Mouse (Mus musculus) megakaryocyte, embryonic 14.5 days (primary cell): ENCODE measurements around the gene Gfer. TPM values are rescaled to one million over a fixed set of nuclear protein-coding genes. Genes with fewer than 3 reads are reported as not detected.

ENCODE experiments used
- H3K27me3 ChIP-seq: replicated peaks from 2 replicates; pipeline ENCODE3; 2012; ENCODE audit warnings: inconsistent platforms
- H3K36me3 ChIP-seq: replicated peaks from 2 replicates; pipeline ENCODE3; 2012; ENCODE audit warnings: low read length, inconsistent platforms, mixed read lengths
- H3K4me1 ChIP-seq: 2 replicates; pipeline ENCODE4 v1.6.1; 2012; ENCODE audit warnings: inconsistent platforms
- H3K4me3 ChIP-seq: replicated peaks from 2 replicates; pipeline ENCODE3; 2012; ENCODE audit warnings: moderate library complexity, mild to moderate bottlenecking, inconsistent platforms
- H3K9me3 ChIP-seq: 2 replicates; pipeline ENCODE4 v1.6.1; 2012; ENCODE audit warnings: inconsistent platforms
- FLI1 ChIP-seq: IDR thresholded peaks from 2 replicates; pipeline ENCODE4 v1.6.1; 2012; ENCODE audit warnings: low read length, inconsistent platforms, mixed read lengths
- GATA1 ChIP-seq: IDR thresholded peaks from 3 replicates; pipeline ENCODE4 v1.6.1; 2012; ENCODE audit warnings: mixed read lengths, low read length, inconsistent platforms, borderline replicate concordance
- polyA plus RNA-seq: library from polyadenylated mRNA; stranded (reverse); fragments of >175 nt; gene quantifications from 2 replicates; pipeline ENCODE4 v1.2.3, GENCODE M21; 2012; ENCODE audit warnings: low replicate concordance; ENCODE audit not compliant: insufficient read depth

The Gfer gene
- polyA plus RNA-seq, 1 experiment = 47.3 TPM

DNA sequence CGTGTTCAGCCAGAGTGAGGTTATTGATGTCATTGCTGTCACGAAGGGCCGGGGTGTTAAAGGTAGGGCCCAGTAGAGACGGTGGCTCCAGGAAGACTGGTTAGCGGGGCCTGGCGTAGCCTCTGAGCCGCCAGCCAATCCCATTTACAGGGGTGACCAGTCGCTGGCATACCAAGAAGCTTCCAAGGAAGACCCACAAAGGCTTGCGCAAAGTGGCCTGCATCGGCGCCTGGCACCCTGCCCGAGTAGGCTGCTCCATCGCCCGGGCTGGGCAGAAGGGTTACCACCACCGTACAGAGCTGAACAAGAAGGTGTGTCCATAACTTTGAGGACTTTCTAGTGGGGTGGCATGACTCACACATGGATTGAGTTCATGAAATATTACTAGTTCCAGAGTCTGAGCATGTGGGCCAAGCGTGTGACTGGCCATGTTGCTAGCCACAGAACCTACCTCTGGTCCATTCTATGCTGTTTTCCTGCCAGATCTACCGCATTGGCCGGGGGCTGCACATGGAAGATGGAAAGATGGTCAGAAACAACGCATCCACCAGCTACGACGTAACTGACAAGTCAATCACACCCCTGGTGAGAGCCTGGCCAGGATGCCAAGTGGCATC lies 37.6 kb upstream of the Gfer start:
- no peaks in the 10 kb centered on the region for H3K36me3 ChIP-seq
- peaks cover 2% of the 10 kb centered on the region for H3K27me3 ChIP-seq
- H3K9me3 ChIP-seq = no peaks in the 10 kb centered on the region
- H3K4me1 ChIP-seq = peaks cover 52% of the 10 kb centered on the region
- TF ChIP-seq FLI1 (no peak), GATA1 (no peak)
- H3K4me3 ChIP-seq = no peak overlapping the region

DNA sequence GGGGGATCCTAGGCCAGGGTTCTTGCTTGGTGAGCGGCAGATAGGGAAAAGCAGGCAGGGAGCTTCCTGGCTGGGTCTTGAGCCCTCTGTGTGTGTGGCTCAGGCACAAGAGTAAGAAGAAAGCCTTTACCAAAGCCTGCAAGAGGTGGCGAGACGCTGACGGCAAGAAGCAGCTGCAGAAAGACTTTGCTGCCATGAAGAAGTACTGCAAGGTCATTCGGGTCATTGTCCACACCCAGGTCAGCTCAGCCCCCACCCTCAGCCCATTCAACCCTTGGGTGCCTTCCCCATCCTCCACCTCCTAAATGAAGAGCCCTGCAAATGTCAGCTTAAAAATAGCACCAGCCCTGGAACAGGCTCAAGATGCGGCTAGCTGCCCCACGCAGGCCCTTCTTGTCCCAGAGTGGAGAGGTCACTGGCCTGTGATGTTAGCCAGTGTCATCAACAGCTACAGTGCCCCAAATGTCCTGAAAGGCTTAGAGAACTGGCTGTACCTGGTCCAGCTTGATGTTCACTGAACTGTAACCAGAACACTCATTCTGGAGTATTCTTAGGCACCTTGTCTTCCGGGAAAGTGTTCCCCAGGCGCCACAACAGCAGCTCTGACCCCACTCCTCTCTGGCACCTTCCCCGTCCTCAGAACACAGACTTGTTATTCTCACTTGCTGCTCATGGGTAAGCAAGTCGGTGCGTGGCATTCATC lies 36.4 kb upstream of the Gfer start:
- TF ChIP-seq FLI1 (no peak), GATA1 (no peak)
- H3K36me3 ChIP-seq = no peaks in the 10 kb centered on the region
- H3K4me3 ChIP-seq = no peak overlapping the region
- H3K9me3 ChIP-seq = no peaks in the 10 kb centered on the region
- H3K27me3 ChIP-seq = peaks cover 5% of the 10 kb centered on the region
- peaks cover 52% of the 10 kb centered on the region for H3K4me1 ChIP-seq

DNA sequence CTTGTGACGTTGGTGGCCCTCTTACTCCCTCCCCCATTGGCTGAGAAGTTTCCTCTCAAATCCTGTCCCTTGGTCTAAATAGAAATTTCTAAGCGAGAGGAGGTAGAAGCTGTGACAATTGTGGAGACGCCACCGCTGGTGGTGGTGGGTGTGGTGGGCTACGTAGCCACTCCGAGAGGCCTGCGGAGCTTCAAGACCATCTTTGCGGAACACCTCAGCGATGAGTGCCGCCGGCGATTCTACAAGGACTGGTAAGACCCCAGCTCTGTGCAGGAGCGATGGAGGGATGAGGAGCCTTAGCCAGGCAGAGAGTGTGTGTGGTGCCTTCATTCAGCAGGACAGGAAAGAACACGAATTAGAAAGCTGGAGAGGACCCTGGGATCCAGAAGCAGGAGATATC lies 34.8 kb upstream of the Gfer start:
- Histone ChIP-seq H3K9me3 (no peaks in the 10 kb centered on the region), H3K36me3 (no peaks in the 10 kb centered on the region), H3K4me3 (no peak overlapping the region), H3K27me3 (peaks cover 5% of the 10 kb centered on the region), H3K4me1 (peaks cover 40% of the 10 kb centered on the region)
- TF ChIP-seq GATA1 (no peak), FLI1 (no peak)

DNA sequence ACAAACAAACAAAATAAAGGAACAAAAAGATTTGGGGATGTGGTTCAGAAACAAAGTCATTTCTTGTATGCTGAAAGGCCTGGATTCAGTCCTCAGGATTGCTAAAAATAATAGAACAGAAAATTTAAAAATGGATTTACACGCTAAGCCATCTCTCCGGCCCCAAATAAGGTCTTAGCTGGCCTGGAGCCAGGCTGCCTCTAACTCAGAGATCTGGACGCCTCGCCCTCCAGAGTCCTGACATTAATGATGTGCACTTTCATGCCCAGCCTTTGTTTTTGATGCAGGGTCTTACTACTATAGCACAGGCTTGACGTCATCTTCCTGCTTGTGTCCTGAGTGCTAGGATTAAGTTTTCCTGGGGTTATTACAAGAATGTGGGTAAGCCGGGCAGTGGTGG lies 33.1 kb upstream of the Gfer start:
- Histone ChIP-seq H3K27me3 (peaks cover 5% of the 10 kb centered on the region), H3K36me3 (no peaks in the 10 kb centered on the region), H3K4me3 (no peak overlapping the region), H3K9me3 (no peaks in the 10 kb centered on the region), H3K4me1 (peaks cover 35% of the 10 kb centered on the region)
- no peak for TF ChIP-seq FLI1
- no peak for TF ChIP-seq GATA1

DNA sequence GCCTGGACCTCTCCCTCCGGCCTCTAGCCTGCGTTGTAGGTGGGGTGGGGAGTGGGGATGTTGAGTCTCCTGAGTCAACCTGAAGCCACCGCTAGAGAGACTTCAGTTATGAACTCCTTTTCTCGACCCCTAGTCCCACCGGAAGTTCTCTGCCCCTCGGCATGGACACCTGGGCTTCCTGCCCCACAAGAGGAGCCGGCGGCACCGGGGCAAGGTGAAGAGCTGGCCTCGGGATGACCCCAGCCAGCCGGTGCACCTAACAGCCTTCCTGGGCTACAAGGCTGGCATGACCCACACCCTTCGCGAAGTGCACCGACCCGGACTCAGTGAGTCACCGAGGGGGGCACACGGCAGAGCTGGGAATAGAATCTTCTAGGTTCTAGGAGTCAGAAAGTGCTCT lies 32.2 kb upstream of the Gfer start:
- no peaks in the 10 kb centered on the region for H3K36me3 ChIP-seq
- TF ChIP-seq FLI1 (no peak), GATA1 (no peak)
- H3K27me3 ChIP-seq = peaks cover 5% of the 10 kb centered on the region

DNA sequence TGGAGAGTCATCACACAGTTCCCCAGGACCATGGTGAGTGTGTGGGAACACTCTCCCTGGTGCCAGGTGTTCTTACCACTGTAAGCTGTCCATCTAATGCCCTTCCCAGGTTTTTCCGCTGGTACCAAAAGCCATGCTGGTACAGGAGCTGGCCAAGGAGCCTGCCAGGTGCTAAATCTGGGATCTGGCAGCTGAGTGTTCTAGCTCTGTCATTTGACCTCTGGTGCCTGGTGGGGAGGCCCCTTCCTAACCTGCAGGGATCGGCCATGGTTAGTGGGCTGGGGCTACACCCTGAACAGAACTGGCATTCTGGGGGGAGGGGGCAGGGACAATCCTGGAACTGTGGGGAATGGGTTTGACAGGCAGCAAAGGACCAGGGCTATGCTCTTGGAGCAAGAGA lies 31.7 kb upstream of the Gfer start, which contains the start of gene Rpl3l:
Gene Rpl3l (plus strand): TSS at position 203 of the 400 bp plus-strand sequence.
- Histone ChIP-seq H3K36me3 (peaks cover under 1% of the 10 kb centered on the region), H3K4me1 (peaks cover 45% of the 10 kb centered on the region), H3K9me3 (no peaks in the 10 kb centered on the region), H3K4me3 (no peak within 1 kb of the TSS), H3K27me3 (peaks cover 5% of the 10 kb centered on the region)
- no peak for TF ChIP-seq GATA1
- TF ChIP-seq FLI1 = no peak

More for the DNA sequence above, 32.2 kb upstream of the Gfer start:
- Histone ChIP-seq H3K4me1 (peaks cover 41% of the 10 kb centered on the region), H3K9me3 (no peaks in the 10 kb centered on the region), H3K4me3 (no peak overlapping the region)

DNA sequence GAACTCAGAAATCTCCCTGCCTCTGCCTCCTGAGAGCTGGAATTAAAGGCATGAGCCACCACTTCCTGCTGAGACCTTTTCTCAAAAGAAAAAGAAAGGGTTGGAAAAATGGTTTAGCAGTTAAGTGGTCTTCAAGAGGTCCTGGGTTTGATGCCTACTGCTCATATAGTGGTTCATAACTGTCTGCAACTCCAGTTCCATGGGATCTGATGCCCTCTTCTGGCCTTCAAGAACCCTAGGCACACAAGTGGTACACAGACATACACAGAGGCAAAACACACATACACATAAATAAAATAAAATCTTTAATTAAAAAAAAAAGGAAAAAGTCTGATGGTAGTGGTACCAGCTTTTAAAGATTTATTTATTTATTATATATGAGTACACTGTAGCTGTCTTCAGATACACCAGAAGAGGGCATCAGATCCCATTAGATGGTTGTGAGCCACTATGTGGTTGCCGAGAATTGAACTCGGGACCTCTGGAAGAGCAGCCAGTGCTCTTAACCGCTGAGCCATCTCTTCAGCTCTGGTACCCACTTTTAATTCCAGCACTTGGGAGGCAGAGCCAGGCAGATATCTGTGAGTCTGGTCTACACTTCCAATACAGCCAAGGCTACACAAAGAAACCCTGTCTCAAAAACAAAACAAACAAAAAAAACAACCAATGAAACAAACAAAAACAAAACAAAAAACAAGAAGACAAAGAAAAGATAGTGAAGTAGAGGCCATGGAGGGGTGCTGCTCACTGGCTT lies 29.9 kb upstream of the Gfer start:
- peaks cover 51% of the 10 kb centered on the region for H3K4me1 ChIP-seq
- peaks cover 16% of the 10 kb centered on the region for H3K36me3 ChIP-seq
- no peaks in the 10 kb centered on the region for H3K9me3 ChIP-seq
- H3K27me3 ChIP-seq = peaks cover 4% of the 10 kb centered on the region
- H3K4me3 ChIP-seq = no peak overlapping the region
- TF ChIP-seq FLI1 = no peak
- no peak for TF ChIP-seq GATA1

DNA sequence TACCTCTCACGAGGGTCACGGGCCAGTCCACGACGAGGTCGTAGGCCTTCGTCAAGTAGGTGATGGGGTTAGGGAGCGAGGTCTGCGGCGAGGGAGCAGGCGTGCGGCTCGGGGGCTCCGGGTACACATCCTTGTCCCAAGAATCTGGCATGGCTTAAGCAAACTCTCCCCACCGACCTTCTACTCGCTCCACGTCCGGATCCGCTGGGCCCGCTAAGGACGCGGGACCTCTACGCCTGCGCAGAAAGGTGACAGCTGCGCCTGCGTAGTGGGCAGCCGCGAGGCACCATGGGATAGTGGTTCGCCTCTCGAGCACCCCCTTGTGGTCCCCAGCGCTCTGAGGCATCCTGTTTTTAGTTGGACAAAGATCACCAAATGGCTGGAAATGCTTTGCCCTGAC lies 28.2 kb upstream of the Gfer start, which contains the start of gene Ndufb10:
Gene Ndufb10 (minus strand): TSS at position 295 of the 400 bp plus-strand sequence.
- TF ChIP-seq GATA1 = no peak
- no peak for TF ChIP-seq FLI1
- Histone ChIP-seq H3K4me3 (peak within 1 kb of the TSS; percentile 100), H3K4me1 (peaks cover 48% of the 10 kb centered on the region), H3K36me3 (peaks cover 19% of the 10 kb centered on the region), H3K27me3 (peaks cover 4% of the 10 kb centered on the region), H3K9me3 (no peaks in the 10 kb centered on the region)

DNA sequence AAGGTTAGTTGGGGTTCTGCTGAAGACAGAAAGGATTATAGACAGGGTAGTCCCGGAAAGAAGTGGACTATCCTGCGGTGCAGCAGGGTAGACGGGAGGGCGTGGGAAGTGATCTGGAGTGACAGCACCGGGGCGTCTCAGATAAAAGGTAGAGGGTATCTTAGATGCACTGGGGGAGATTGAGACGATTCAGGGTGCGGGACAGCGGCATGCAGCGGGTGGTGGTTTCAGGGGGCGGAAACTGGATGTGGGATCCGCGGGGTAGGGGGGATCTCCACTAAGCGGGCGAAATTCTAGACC lies 27.9 kb upstream of the Gfer start:
- Histone ChIP-seq H3K4me3 (peak overlapping the region; percentile 100), H3K27me3 (peaks cover 4% of the 10 kb centered on the region), H3K36me3 (peaks cover 19% of the 10 kb centered on the region), H3K9me3 (no peaks in the 10 kb centered on the region), H3K4me1 (peaks cover 50% of the 10 kb centered on the region)
- TF ChIP-seq GATA1 (no peak), FLI1 (no peak)
